Mouse (Mus musculus): ENCODE measurements around the gene Cpsf6. TPM values are rescaled to one million over a fixed set of nuclear protein-coding genes. Genes with fewer than 3 reads are reported as not detected.
A peak's percentile ranks its signal among the peaks of the same experiment; 100 is the strongest.

Cpsf6 gene
- polyA plus RNA-seq, 1 experiment from 2014 or later, result 150 TPM

DNA sequence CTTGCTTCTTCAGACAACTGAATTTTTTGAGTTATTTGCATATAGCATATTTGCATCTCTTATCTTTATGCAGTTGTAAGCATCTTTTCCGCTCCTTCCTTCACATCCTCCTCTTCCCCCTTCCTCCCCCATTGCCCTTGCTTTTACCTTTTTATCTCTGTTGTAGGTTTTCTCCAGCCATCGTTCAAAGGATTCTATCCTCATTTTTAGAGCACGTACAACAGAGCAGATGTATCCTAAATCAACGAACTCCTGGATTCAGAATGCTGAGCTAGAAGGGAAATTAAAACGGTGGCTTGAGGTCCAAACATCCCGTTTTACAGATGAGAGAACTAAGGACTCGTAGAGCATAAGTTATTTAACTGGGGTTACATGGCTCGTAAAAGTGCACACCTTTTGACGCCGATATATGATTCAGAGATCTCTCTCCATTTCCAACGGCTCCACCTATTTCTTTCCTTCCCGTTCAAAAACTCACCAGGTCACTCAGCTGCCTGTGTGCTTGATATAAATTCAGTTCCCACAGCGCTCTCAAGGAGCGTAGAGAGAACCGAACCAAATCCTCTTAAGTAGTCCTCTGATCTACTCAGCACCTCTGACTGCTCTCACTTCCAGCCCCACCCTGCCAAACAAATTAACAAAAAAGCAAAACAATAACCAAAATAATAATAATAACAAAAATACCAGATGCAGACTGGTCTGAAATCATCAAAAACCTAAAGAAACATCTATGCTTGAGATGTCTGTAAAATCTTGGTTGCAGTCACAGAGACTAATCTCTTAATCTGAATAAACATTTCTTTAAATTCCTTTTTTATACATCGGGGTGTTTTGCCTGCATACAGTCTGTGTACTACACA lies 2.2 kb downstream of the Cpsf6 start:
- DNase-seq (ENCODE audit: low spot score) (no peak), ATAC-seq (replicated peaks; ENCODE audit: low FRiP score, low TSS enrichment, low read depth) (no peak)
- H3K36me3 ChIP-seq (ENCODE audit: control insufficient read depth, insufficient read depth, low read length), result no peaks in the 10 kb centered on the region
- H3K9ac ChIP-seq (ENCODE audit: low read length), result peak overlapping the region; percentile 100
- 19% methylated on average over 16 of the region's 16 CpGs for WGBS
- H3K4me1 ChIP-seq (replicated peaks; ENCODE audit: control insufficient read depth, insufficient read depth, low read length), result peaks cover 6% of the 10 kb centered on the region; the same call in 1 of the 2 replicates
- H3K4me2 ChIP-seq (ENCODE audit: low read length), result peak overlapping the region; percentile 74
- no peaks in the 10 kb centered on the region for H3K27me3 ChIP-seq (replicated peaks; ENCODE audit: control insufficient read depth, insufficient read depth, low read length)
- peak overlapping the region; percentile 99 for H3K4me3 ChIP-seq (ENCODE audit: low read depth, low read length)
- H3K9me3 ChIP-seq (ENCODE audit: control insufficient read depth, low read length), result no peaks in the 10 kb centered on the region
- H3K27ac ChIP-seq (ENCODE audit: low read depth), result peak overlapping the region; percentile 94; the same call in 1 of the 2 replicates

GRCm38 (mm10) chr10:117376580-117377189 lies 3.1 kb downstream of the Cpsf6 start:
- Histone ChIP-seq H3K9ac (ENCODE audit: low read length) (peak overlapping the region; percentile 100), H3K4me2 (ENCODE audit: low read length) (peak overlapping the region; percentile 74), H3K36me3 (ENCODE audit: control insufficient read depth, insufficient read depth, low read length) (no peaks in the 10 kb centered on the region), H3K4me3 (ENCODE audit: low read depth, low read length) (peak overlapping the region; percentile 99), H3K27me3 (replicated peaks; ENCODE audit: control insufficient read depth, insufficient read depth, low read length) (no peaks in the 10 kb centered on the region), H3K4me1 (replicated peaks; ENCODE audit: control insufficient read depth, insufficient read depth, low read length) (peaks cover 6% of the 10 kb centered on the region; the same call in 1 of the 2 replicates), H3K9me3 (ENCODE audit: control insufficient read depth, low read length) (no peaks in the 10 kb centered on the region), H3K27ac (ENCODE audit: low read depth) (peak overlapping the region; percentile 94)
- ATAC-seq (replicated peaks; ENCODE audit: low FRiP score, low TSS enrichment, low read depth) (peak; percentile 94), DNase-seq (ENCODE audit: low spot score) (peak; percentile 98)
- WGBS, result under 1% methylated on average over 76 of the region's 86 CpGs

DNA sequence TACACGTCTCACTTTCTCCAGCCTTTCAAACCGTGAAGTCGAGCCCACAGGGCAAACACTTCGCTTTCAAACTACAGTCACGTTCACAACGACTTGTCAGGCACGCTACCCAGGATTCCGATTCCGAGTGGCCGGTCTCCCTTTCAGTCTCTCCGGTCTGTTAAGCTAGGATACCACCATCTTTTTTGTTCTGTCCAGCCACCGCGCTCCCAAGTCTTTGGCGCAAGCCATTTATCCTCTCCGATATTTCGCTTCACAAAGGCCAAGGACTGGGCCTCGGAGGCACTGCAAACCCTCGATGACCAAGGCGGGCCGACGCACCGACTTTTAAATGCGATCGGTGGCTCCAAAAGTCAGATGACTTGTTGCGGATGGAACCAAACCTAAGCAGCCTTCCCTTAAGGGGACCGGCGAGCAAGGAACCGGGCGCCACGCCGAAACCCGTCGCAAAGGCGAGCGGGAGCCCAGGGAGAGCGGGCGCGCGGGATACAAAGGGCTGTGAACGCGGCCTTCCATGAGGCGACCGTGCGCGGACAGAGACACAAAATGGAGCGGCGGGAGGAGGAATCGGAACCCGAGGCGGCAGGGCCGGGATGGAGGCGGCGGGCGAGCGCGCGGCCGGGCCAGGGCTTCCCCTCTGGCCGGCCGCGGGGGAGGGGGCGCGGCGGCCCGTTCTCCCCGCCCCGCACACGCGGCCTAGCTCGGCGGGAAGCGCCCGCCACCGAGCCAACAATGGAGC lies 3.8 kb downstream of the Cpsf6 start:
- H3K4me2 ChIP-seq (ENCODE audit: low read length), result peak overlapping the region; percentile 74
- H3K36me3 ChIP-seq (ENCODE audit: control insufficient read depth, insufficient read depth, low read length), result no peaks in the 10 kb centered on the region
- peak; percentile 84 for DNase-seq (ENCODE audit: low spot score)
- H3K9me3 ChIP-seq (ENCODE audit: control insufficient read depth, low read length), result no peaks in the 10 kb centered on the region
- H3K4me3 ChIP-seq (ENCODE audit: low read depth, low read length), result peak overlapping the region; percentile 99
- ATAC-seq (replicated peaks; ENCODE audit: low FRiP score, low TSS enrichment, low read depth), result peak; percentile 70
- no peaks in the 10 kb centered on the region for H3K27me3 ChIP-seq (replicated peaks; ENCODE audit: control insufficient read depth, insufficient read depth, low read length)
- WGBS, result under 1% methylated on average over 59 of the region's 74 CpGs
- peak overlapping the region; percentile 100 for H3K9ac ChIP-seq (ENCODE audit: low read length)
- H3K27ac ChIP-seq (ENCODE audit: low read depth), result peak overlapping the region; percentile 94
- peaks cover 6% of the 10 kb centered on the region; the same call in 1 of the 2 replicates for H3K4me1 ChIP-seq (replicated peaks; ENCODE audit: control insufficient read depth, insufficient read depth, low read length)

- Histone ChIP-seq H3K9me3 (ENCODE audit: control insufficient read depth, low read length) (no peaks in the 10 kb centered on the region), H3K9ac (ENCODE audit: low read length) (peak overlapping the region; percentile 100), H3K4me3 (ENCODE audit: low read depth, low read length) (peak overlapping the region; percentile 99), H3K36me3 (ENCODE audit: control insufficient read depth, insufficient read depth, low read length) (no peaks in the 10 kb centered on the region), H3K27me3 (replicated peaks; ENCODE audit: control insufficient read depth, insufficient read depth, low read length) (no peaks in the 10 kb centered on the region), H3K27ac (ENCODE audit: low read depth) (no peak overlapping the region), H3K4me2 (ENCODE audit: low read length) (peak overlapping the region; percentile 74), H3K4me1 (replicated peaks; ENCODE audit: control insufficient read depth, insufficient read depth, low read length) (peaks cover 6% of the 10 kb centered on the region; the same call in 1 of the 2 replicates)
- 24% methylated on average over 10 of the region's 10 CpGs for WGBS
- ATAC-seq (replicated peaks; ENCODE audit: low FRiP score, low TSS enrichment, low read depth) (no peak), DNase-seq (ENCODE audit: low spot score) (no peak)
These were observed 4.7 kb downstream of the Cpsf6 start for GRCm38 (mm10) chr10:117375163-117375562.

GRCm38 (mm10) chr10:117363106-117363505 lies 16.7 kb downstream of the Cpsf6 start:
- DNase-seq (ENCODE audit: low spot score) (no peak), ATAC-seq (replicated peaks; ENCODE audit: low FRiP score, low TSS enrichment, low read depth) (no peak)
- WGBS, result 41% methylated on average over 3 of the region's 3 CpGs
- H3K4me3 ChIP-seq (ENCODE audit: low read depth, low read length), result no peak overlapping the region
- no peaks in the 10 kb centered on the region for H3K9me3 ChIP-seq (ENCODE audit: control insufficient read depth, low read length)
- no peak overlapping the region for H3K27ac ChIP-seq (ENCODE audit: low read depth)
- H3K4me1 ChIP-seq (replicated peaks; ENCODE audit: control insufficient read depth, insufficient read depth, low read length), result no peaks in the 10 kb centered on the region
- peaks cover 91% of the 10 kb centered on the region for H3K36me3 ChIP-seq (ENCODE audit: control insufficient read depth, insufficient read depth, low read length)
- no peak overlapping the region for H3K9ac ChIP-seq (ENCODE audit: low read length)
- H3K27me3 ChIP-seq (replicated peaks; ENCODE audit: control insufficient read depth, insufficient read depth, low read length), result no peaks in the 10 kb centered on the region
- no peak overlapping the region for H3K4me2 ChIP-seq (ENCODE audit: low read length)

DNA sequence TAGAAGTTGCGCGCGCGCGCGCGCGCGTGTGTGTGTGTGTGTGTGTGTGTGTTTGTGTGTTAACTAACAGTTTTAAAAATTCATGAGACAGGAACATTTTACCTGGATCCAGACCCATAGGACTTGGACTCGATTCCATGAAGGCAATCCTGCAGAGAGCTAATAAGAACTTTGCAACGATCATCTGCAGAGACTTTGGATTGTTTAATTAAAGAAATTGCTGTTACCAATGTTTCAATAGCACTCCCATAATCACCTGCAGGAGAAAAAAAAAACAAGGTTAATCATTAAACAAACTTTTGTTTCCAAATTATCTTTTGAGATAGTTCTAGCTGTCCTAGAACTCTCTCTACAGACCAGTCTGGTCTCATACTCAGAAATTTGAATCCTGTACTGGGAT lies 20.9 kb downstream of the Cpsf6 start:
- no peak overlapping the region for H3K9ac ChIP-seq (ENCODE audit: low read length)
- no peaks in the 10 kb centered on the region for H3K27me3 ChIP-seq (replicated peaks; ENCODE audit: control insufficient read depth, insufficient read depth, low read length)
- no peak for ATAC-seq (replicated peaks; ENCODE audit: low FRiP score, low TSS enrichment, low read depth)
- WGBS, result 89% methylated on average over 11 of the region's 11 CpGs
- H3K4me1 ChIP-seq (replicated peaks; ENCODE audit: control insufficient read depth, insufficient read depth, low read length), result no peaks in the 10 kb centered on the region
- no peak overlapping the region for H3K4me2 ChIP-seq (ENCODE audit: low read length)
- H3K4me3 ChIP-seq (ENCODE audit: low read depth, low read length), result no peak overlapping the region
- DNase-seq (ENCODE audit: low spot score), result no peak
- no peaks in the 10 kb centered on the region for H3K9me3 ChIP-seq (ENCODE audit: control insufficient read depth, low read length)
- H3K36me3 ChIP-seq (ENCODE audit: control insufficient read depth, insufficient read depth, low read length), result peaks cover 85% of the 10 kb centered on the region
- H3K27ac ChIP-seq (ENCODE audit: low read depth), result no peak overlapping the region

GRCm38 (mm10) chr10:117343000-117343399 lies 36.8 kb downstream of the Cpsf6 start:
- H3K9ac ChIP-seq (ENCODE audit: low read length), result no peak overlapping the region
- H3K4me1 ChIP-seq (replicated peaks; ENCODE audit: control insufficient read depth, insufficient read depth, low read length), result no peaks in the 10 kb centered on the region
- H3K4me2 ChIP-seq (ENCODE audit: low read length), result no peak overlapping the region
- H3K27me3 ChIP-seq (replicated peaks; ENCODE audit: control insufficient read depth, insufficient read depth, low read length), result no peaks in the 10 kb centered on the region
- DNase-seq (ENCODE audit: low spot score) (no peak), ATAC-seq (replicated peaks; ENCODE audit: low FRiP score, low TSS enrichment, low read depth) (no peak)
- H3K27ac ChIP-seq (ENCODE audit: low read depth), result no peak overlapping the region
- no peak overlapping the region for H3K4me3 ChIP-seq (ENCODE audit: low read depth, low read length)
- H3K9me3 ChIP-seq (ENCODE audit: control insufficient read depth, low read length), result no peaks in the 10 kb centered on the region
- 89% methylated on average over 4 of the region's 4 CpGs for WGBS
- peaks cover 14% of the 10 kb centered on the region; the same call in 1 of the 2 replicates for H3K36me3 ChIP-seq (ENCODE audit: control insufficient read depth, insufficient read depth, low read length)

GRCm38 (mm10) chr10:117342406-117342805 lies 37.4 kb downstream of the Cpsf6 start:
- Histone ChIP-seq H3K4me1 (replicated peaks; ENCODE audit: control insufficient read depth, insufficient read depth, low read length) (no peaks in the 10 kb centered on the region), H3K9me3 (ENCODE audit: control insufficient read depth, low read length) (no peaks in the 10 kb centered on the region), H3K9ac (ENCODE audit: low read length) (no peak overlapping the region), H3K27me3 (replicated peaks; ENCODE audit: control insufficient read depth, insufficient read depth, low read length) (no peaks in the 10 kb centered on the region), H3K27ac (ENCODE audit: low read depth) (no peak overlapping the region), H3K4me3 (ENCODE audit: low read depth, low read length) (no peak overlapping the region), H3K36me3 (ENCODE audit: control insufficient read depth, insufficient read depth, low read length) (peaks cover 14% of the 10 kb centered on the region; the same call in 1 of the 2 replicates), H3K4me2 (ENCODE audit: low read length) (no peak overlapping the region)
- no peak for DNase-seq (ENCODE audit: low spot score)
- WGBS, result 74% methylated on average over 2 of the region's 2 CpGs
- ATAC-seq (replicated peaks; ENCODE audit: low FRiP score, low TSS enrichment, low read depth), result no peak

Data from intestine, embryonic 14.5 days (tissue).